ENCODE assay signal across 15 mouse cellular contexts in genomic region chr1:81250068-81250467, GRCm38 (mm10).
"Had no signal": no experiment of that assay in that cellular context is flagged by ENCODE, and none has a peak within 500 bp of the region (broad histone marks: within the 10 kb centered on the region; RNA-seq: fewer than 3 reads in every experiment).

No protein-coding gene starts in this region.

- H3K36me3 ChIP-seq: midbrain, embryonic 10.5 days; midbrain, embryonic 12.5 days; neural tube, embryonic 12.5 days had no signal

- H3K4me2 ChIP-seq: lung, embryonic 14.5 days; midbrain, embryonic 12.5 days; neural tube, embryonic 12.5 days had no signal

- ATAC-seq: midbrain, embryonic 16.5 days had no signal

- H3K9ac ChIP-seq: lung, embryonic 14.5 days; midbrain, embryonic 12.5 days; neural tube, embryonic 12.5 days had no signal

- DNase-seq: lung, adult 18-20 months; lung, embryonic 14.5 days; lung, postnatal 10 days; lung, postnatal 4 days; midbrain, embryonic 14.5 days; right cerebral cortex, postnatal 25 days; right cerebral cortex, postnatal 4 days; spleen, adult 18-20 months; thymus, adult 18-20 months; thymus, postnatal 14 days; thymus, postnatal 36 days had no signal

- H3K4me3 ChIP-seq: midbrain, embryonic 10.5 days; midbrain, embryonic 12.5 days; neural tube, embryonic 12.5 days had no signal

- H3K4me1 ChIP-seq: neural tube, embryonic 12.5 days had no signal

- H3K27ac ChIP-seq: midbrain, embryonic 10.5 days; midbrain, embryonic 12.5 days; neural tube, embryonic 12.5 days had no signal

- H3K27me3 ChIP-seq: midbrain, embryonic 12.5 days; neural tube, embryonic 12.5 days had no signal

- H3K9me3 ChIP-seq: midbrain, embryonic 10.5 days; midbrain, embryonic 12.5 days; neural tube, embryonic 12.5 days had no signal
